Mouse (Mus musculus) embryonic stem cell, embryonic (primary cell): ENCODE measurements at regions not wholly inside any gene's neighbourhood (a gene's known extent, or its start where the extent isn't known, plus 50 kb on each side); places are given as distances from the start of the nearest gene placed in this dataset.
"Not testable (repeated sequence)": the region's sequence is repeated elsewhere in the genome, so short reads cannot be mapped to it uniquely, and the experiment has no call there.

Experiments
- CTCF ChIA-PET, 4 experiments: fragments of 300-600 bp in 2 of 4; fragments of 350-600 bp in 2 of 4; sonication (Branson Sonifier 250); formaldehyde crosslinking; loops; one replicate each; lab custom pipeline; 2022; ENCODE audit warnings: inconsistent platforms in 2 of 4; lab: Charles Lee
- POLR2A ChIA-PET, 4 experiments: fragments of 300-600 bp in 2 of 4; fragments of 350-600 bp in 2 of 4; sonication (Branson Sonifier 250); formaldehyde crosslinking; loops; one replicate each; lab custom pipeline; 2022; ENCODE audit warnings: antibody characterized with exemption in 4 of 4, inconsistent platforms in 1 of 4; lab: Charles Lee

- POLR2A ChIA-PET, CTCF ChIA-PET: not testable (repeated sequence)
These were observed 50.8 kb upstream of the Tnfrsf8 start for GRCm38 (mm10) chr4:145365793-145366192.
